Mouse (Mus musculus) liver, adult 2 months (tissue): ENCODE measurements around the gene Cldn13. TPM values are rescaled to one million over a fixed set of nuclear protein-coding genes. Genes with fewer than 3 reads are reported as not detected.

ENCODE experiments used
- DNase-seq: peaks from one replicate; pipeline ENCODE4 v3.0.0-alpha.2; 2011; ENCODE audit warnings: low read depth, low spot score; ENCODE audit errors: extremely low read depth
- H3K27ac ChIP-seq: fragments of 200-500 bp; replicated peaks from 2 replicates; pipeline ENCODE4 v1.5.1; 2012; ENCODE audit warnings: low read depth, mild to moderate bottlenecking, control low read depth, inconsistent platforms, low read length; ENCODE audit not compliant: insufficient read depth
- H3K27me3 ChIP-seq: fragments of 200-500 bp; 2 replicates; pipeline ENCODE4 v1.6.1; 2012; ENCODE audit warnings: mild to moderate bottlenecking, moderate library complexity, low read length, inconsistent platforms; ENCODE audit not compliant: control insufficient read depth, insufficient read depth
- H3K36me3 ChIP-seq: fragments of 200-500 bp; 2 replicates; pipeline ENCODE4 v1.6.1; 2012; ENCODE audit warnings: low read length, inconsistent platforms; ENCODE audit not compliant: control insufficient read depth, insufficient read depth
- H3K4me1 ChIP-seq: fragments of 200-500 bp; 2 replicates; pipeline ENCODE4 v1.6.1; 2011; ENCODE audit warnings: low read length; ENCODE audit not compliant: control insufficient read depth, insufficient read depth
- H3K4me3 ChIP-seq: fragments of 200-500 bp; 2 replicates; pipeline ENCODE4 v1.5.1; 2011; ENCODE audit warnings: low read depth, mild to moderate bottlenecking, control low read depth, low read length, moderate library complexity; ENCODE audit not compliant: insufficient read depth
- H3K79me2 ChIP-seq: fragments of 200-500 bp; 2 replicates; pipeline ENCODE4 v1.6.1; 2012; ENCODE audit warnings: inconsistent platforms, mild to moderate bottlenecking, low read length, moderate library complexity; ENCODE audit not compliant: control insufficient read depth, insufficient read depth
- H3K9ac ChIP-seq: fragments of 200-500 bp; 2 replicates; pipeline ENCODE4 v1.6.1; 2012; ENCODE audit warnings: low read depth, mild to moderate bottlenecking, control low read depth, inconsistent platforms, low read length
- CTCF ChIP-seq: fragments of 200-500 bp; IDR thresholded peaks from 2 replicates; pipeline ENCODE4 v1.5.1; 2011; ENCODE audit warnings: low read depth, low read length, control low read depth
- POLR2A ChIP-seq: fragments of 200-500 bp; IDR thresholded peaks from 2 replicates; pipeline ENCODE4 v1.6.1; 2011; ENCODE audit warnings: low read length, control low read depth; ENCODE audit not compliant: insufficient read depth; ENCODE audit errors: extremely low read depth
- WGBS: fragments of 180-500 bp; shearing (Covaris S2); methylation state at CpG from one replicate; pipeline ENCODE4 v1.1.7; 2018; 5-methylcytosine and 5-hydroxymethylcytosine counted together
- polyA plus RNA-seq: library from polyadenylated mRNA; depleted of rRNA; stranded (reverse); fragments of >200 nt; gene quantifications from 2 replicates; pipeline ENCODE4 v1.2.3, GENCODE M21; 2012
- total RNA-seq: library from RNA; depleted of rRNA; stranded (reverse); fragments of >200 nt; gene quantifications from 2 replicates; pipeline ENCODE4 v1.2.3, GENCODE M21; 2014

Gene Cldn13
- total and polyA plus RNA-seq, 2 experiments, result not detected

GRCm38 (mm10) chr5:134887447-134888335, 27.6 kb downstream of the Cldn13 start:
- Histone ChIP-seq H3K4me3 (no peak overlapping the region), H3K27ac (peak overlapping the region; percentile 58), H3K9ac (no peak overlapping the region), H3K4me1 (no peaks in the 10 kb centered on the region), H3K79me2 (no peaks in the 10 kb centered on the region), H3K27me3 (no peaks in the 10 kb centered on the region), H3K36me3 (no peaks in the 10 kb centered on the region)
- WGBS, result 56% methylated on average over 18 of the region's 18 CpGs
- TF ChIP-seq POLR2A (no peak), CTCF (no peak)
- DNase-seq, result no peak

GRCm38 (mm10) chr5:134883077-134883476, 32.2 kb downstream of the Cldn13 start:
- DNase-seq, result no peak
- H3K36me3 ChIP-seq, result no peaks in the 10 kb centered on the region
- no peak overlapping the region for H3K9ac ChIP-seq
- 71% methylated on average over 3 of the region's 3 CpGs for WGBS
- TF ChIP-seq CTCF, result no peak
- no peak for TF ChIP-seq POLR2A
- H3K4me3 ChIP-seq, result no peak overlapping the region
- H3K79me2 ChIP-seq, result no peaks in the 10 kb centered on the region
- H3K4me1 ChIP-seq, result no peaks in the 10 kb centered on the region
- no peak overlapping the region for H3K27ac ChIP-seq
- H3K27me3 ChIP-seq, result no peaks in the 10 kb centered on the region

- DNase-seq, result no peak
- no peak for TF ChIP-seq POLR2A
- no peak for TF ChIP-seq CTCF
- H3K27ac ChIP-seq, result no peak overlapping the region
- no peaks in the 10 kb centered on the region for H3K36me3 ChIP-seq
- H3K4me3 ChIP-seq, result no peak overlapping the region
- H3K4me1 ChIP-seq, result no peaks in the 10 kb centered on the region
- 68% methylated on average over 10 of the region's 10 CpGs for WGBS
- no peaks in the 10 kb centered on the region for H3K27me3 ChIP-seq
- H3K79me2 ChIP-seq, result no peaks in the 10 kb centered on the region
- no peak overlapping the region for H3K9ac ChIP-seq
Measured at GRCm38 (mm10) chr5:134876801-134877200, 38.5 kb downstream of the Cldn13 start.

GRCm38 (mm10) chr5:134875245-134875644, 40.1 kb downstream of the Cldn13 start:
- no peak overlapping the region for H3K9ac ChIP-seq
- H3K27ac ChIP-seq, result no peak overlapping the region
- H3K79me2 ChIP-seq, result no peaks in the 10 kb centered on the region
- H3K36me3 ChIP-seq, result no peaks in the 10 kb centered on the region
- WGBS, result 95% methylated on average over 5 of the region's 5 CpGs
- no peaks in the 10 kb centered on the region for H3K4me1 ChIP-seq
- no peak for DNase-seq
- H3K4me3 ChIP-seq, result no peak overlapping the region
- no peaks in the 10 kb centered on the region for H3K27me3 ChIP-seq
- no peak for TF ChIP-seq POLR2A
- TF ChIP-seq CTCF, result no peak

- 82% methylated on average over 21 of the region's 21 CpGs for WGBS
- DNase-seq, result no peak
- H3K27ac ChIP-seq, result no peak overlapping the region
Measured at GRCm38 (mm10) chr5:134873956-134874879, 41.1 kb downstream of the Cldn13 start.

More at GRCm38 (mm10) chr5:134873956-134874879, 41.1 kb downstream of the Cldn13 start:
- no peak overlapping the region for H3K9ac ChIP-seq
- no peaks in the 10 kb centered on the region for H3K79me2 ChIP-seq
- no peaks in the 10 kb centered on the region for H3K4me1 ChIP-seq
- no peaks in the 10 kb centered on the region for H3K36me3 ChIP-seq
- no peak overlapping the region for H3K4me3 ChIP-seq
- no peaks in the 10 kb centered on the region for H3K27me3 ChIP-seq
- TF ChIP-seq POLR2A (no peak), CTCF (no peak)
